Mouse (Mus musculus) testis, adult 2 months (tissue): Measurements from ENCODE around the gene Acsl1. TPM values are rescaled to one million over a fixed set of nuclear protein-coding genes. Genes with fewer than 3 reads are reported as not detected.

ENCODE experiments used
- H3K27ac ChIP-seq: fragments of 200-500 bp; 2 replicates; pipeline ENCODE4 v1.5.1; 2012; ENCODE audit warnings: low read depth, low read length; ENCODE audit not compliant: control insufficient read depth, insufficient read depth
- H3K27me3 ChIP-seq: fragments of 200-500 bp; 2 replicates; pipeline ENCODE4 v1.6.1; 2012; ENCODE audit warnings: mild to moderate bottlenecking, low read length, moderate library complexity; ENCODE audit not compliant: control insufficient read depth, insufficient read depth
- H3K36me3 ChIP-seq: fragments of 200-500 bp; 2 replicates; pipeline ENCODE4 v1.6.1; 2012; ENCODE audit warnings: mild to moderate bottlenecking, low read length; ENCODE audit not compliant: control insufficient read depth, insufficient read depth
- H3K4me1 ChIP-seq: fragments of 200-500 bp; 2 replicates; pipeline ENCODE4 v1.6.1; 2012; ENCODE audit warnings: low read length; ENCODE audit not compliant: control insufficient read depth, insufficient read depth
- H3K4me3 ChIP-seq: fragments of 200-500 bp; 2 replicates; pipeline ENCODE4 v1.5.1; 2012; ENCODE audit warnings: low read depth, mild to moderate bottlenecking, low read length, moderate library complexity, mixed read lengths; ENCODE audit not compliant: control insufficient read depth
- CTCF ChIP-seq: fragments of 200-500 bp; IDR thresholded peaks from 2 replicates; pipeline ENCODE4 v1.5.1; 2012; ENCODE audit warnings: low read depth, mild to moderate bottlenecking, inconsistent platforms, low read length, moderate library complexity; ENCODE audit not compliant: control insufficient read depth, insufficient read depth, insufficient replicate concordance
- POLR2A ChIP-seq: fragments of 200-500 bp; IDR thresholded peaks from 2 replicates; pipeline ENCODE4 v1.6.1; 2012; ENCODE audit warnings: low read depth, mild to moderate bottlenecking, inconsistent platforms, low read length, moderate library complexity; ENCODE audit not compliant: control insufficient read depth
- polyA plus RNA-seq: library from polyadenylated mRNA; depleted of rRNA; stranded (reverse); fragments of >200 nt; gene quantifications from 2 replicates; pipeline ENCODE4 v1.2.3, GENCODE M21; 2012

Acsl1 gene
- polyA plus RNA-seq, 1 experiment: 743 TPM

DNA sequence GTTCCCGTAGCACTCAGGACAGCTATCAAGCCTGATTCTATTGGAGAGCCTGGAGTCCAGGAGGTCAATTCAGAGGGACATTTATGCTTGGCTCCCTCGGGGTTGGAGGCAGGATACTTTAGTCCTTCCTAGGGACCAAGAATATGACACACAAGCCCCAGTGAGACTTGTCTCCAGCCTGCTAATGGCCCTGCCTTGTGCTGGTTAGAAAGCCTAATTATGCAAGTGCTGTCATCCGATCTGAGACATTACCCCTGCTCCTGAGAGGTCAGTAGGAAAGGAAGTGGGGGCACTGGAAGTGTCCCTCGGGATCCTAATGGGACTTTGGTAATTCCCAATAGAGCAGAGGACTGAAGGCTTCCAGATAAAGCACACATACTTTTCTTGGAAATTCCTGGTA lies 59.7 kb downstream of the Acsl1 start:
- no peak overlapping the region for H3K27ac ChIP-seq
- H3K4me3 ChIP-seq: no peak overlapping the region
- TF ChIP-seq CTCF (no peak), POLR2A (no peak)
- H3K4me1 ChIP-seq: no peaks in the 10 kb centered on the region
- H3K36me3 ChIP-seq: no peaks in the 10 kb centered on the region
- H3K27me3 ChIP-seq: no peaks in the 10 kb centered on the region

DNA sequence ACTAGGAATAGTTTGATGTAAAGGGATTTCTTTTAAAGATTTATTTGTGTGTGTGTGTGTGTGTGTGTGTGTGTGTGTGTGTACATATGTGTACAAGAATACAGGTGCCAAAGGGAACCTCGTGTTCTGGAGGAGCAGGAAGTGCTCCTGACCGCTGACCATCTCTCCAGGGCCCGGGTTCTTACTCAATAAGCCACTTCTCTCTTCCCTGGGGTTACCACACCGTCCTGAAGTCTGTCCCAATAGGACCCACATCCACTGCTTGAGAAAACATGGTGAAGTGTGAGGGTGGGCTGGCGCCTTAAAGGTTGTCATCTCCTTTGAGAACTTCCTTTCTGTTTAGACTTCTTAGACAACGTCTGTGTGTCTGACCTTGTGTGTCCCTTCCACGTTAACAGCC lies 63.1 kb downstream of the Acsl1 start:
- Histone ChIP-seq H3K36me3 (no peaks in the 10 kb centered on the region), H3K4me1 (no peaks in the 10 kb centered on the region), H3K27me3 (no peaks in the 10 kb centered on the region), H3K27ac (no peak overlapping the region), H3K4me3 (no peak overlapping the region)
- TF ChIP-seq POLR2A: no peak
- no peak for TF ChIP-seq CTCF

GRCm38 (mm10) chr8:46539701-46540100 lies 68.9 kb downstream of the Acsl1 start:
- TF ChIP-seq POLR2A (no peak), CTCF (no peak)
- Histone ChIP-seq H3K4me1 (no peaks in the 10 kb centered on the region), H3K27me3 (no peaks in the 10 kb centered on the region), H3K27ac (no peak overlapping the region), H3K36me3 (no peaks in the 10 kb centered on the region), H3K4me3 (no peak overlapping the region)

DNA sequence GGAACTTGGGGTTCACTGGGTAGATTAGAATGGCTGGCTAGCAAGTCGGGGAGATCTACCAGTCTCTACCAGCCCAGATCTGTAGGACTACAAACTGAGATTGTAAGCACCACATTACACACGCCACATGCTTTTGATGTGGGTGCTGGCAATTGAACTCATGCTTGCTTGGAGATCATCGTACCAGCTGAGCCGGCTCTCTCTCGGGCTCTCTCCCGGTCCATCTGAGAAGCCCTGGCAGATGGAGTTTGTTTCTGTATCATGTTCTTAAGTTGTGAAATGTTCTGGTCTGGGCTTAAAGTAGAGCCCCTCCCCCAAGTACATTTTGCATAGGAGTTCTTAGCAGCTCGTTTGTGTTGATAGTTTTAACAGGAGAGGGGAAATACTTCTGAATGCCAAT lies 72.4 kb downstream of the Acsl1 start:
- no peak for TF ChIP-seq CTCF
- no peak for TF ChIP-seq POLR2A
- Histone ChIP-seq H3K36me3 (no peaks in the 10 kb centered on the region), H3K27me3 (no peaks in the 10 kb centered on the region), H3K27ac (no peak overlapping the region), H3K4me3 (no peak overlapping the region), H3K4me1 (no peaks in the 10 kb centered on the region)

DNA sequence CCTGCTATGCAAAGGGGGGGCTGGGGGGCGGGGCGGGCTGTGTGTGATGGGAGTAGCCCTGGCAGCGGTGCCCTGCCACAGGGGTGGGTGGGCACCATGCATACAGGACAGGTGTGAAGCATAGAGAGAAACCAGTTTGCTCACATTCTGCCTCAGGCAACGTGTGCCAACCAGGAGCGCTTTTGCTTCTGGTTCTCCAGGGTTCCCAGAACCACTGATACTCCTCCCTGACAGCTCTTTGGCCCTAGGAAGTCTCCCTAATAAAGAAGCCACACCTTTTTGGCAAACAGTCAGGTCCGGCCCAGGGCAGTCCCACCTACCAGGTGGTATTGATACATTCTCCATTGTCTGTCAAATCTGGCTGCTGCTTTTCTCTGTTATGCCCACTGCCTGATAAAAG lies 72.8 kb downstream of the Acsl1 start:
- Histone ChIP-seq H3K27ac (no peak overlapping the region), H3K4me3 (no peak overlapping the region), H3K36me3 (no peaks in the 10 kb centered on the region), H3K27me3 (no peaks in the 10 kb centered on the region), H3K4me1 (no peaks in the 10 kb centered on the region)
- no peak for TF ChIP-seq POLR2A
- TF ChIP-seq CTCF: no peak

DNA sequence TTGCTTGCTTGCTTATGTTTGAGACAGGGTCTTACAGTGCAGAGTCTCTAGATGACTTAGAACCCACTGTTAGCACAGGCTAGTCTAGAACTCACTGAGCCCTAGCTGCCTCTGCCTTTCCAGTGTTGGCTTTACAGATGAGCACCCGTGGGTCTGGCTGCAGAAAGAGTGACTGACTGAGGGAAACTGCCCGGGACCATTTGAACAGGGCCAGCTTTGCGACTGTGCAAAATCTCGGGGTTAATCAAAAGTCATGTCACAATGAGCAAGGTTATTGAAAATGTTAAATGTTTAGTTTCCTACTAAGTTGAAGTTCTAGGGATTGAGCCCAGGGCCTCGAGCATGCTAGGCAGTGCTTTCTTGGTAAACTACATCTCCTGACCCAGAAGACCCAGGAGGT lies 75.0 kb downstream of the Acsl1 start:
- Histone ChIP-seq H3K27me3 (no peaks in the 10 kb centered on the region), H3K36me3 (no peaks in the 10 kb centered on the region), H3K27ac (no peak overlapping the region), H3K4me1 (no peaks in the 10 kb centered on the region), H3K4me3 (no peak overlapping the region)
- TF ChIP-seq CTCF (no peak), POLR2A (no peak)

- no peak overlapping the region for H3K27ac ChIP-seq
- no peaks in the 10 kb centered on the region for H3K4me1 ChIP-seq
- no peak overlapping the region for H3K4me3 ChIP-seq
- no peaks in the 10 kb centered on the region for H3K36me3 ChIP-seq
- H3K27me3 ChIP-seq: no peaks in the 10 kb centered on the region
- TF ChIP-seq POLR2A (no peak), CTCF (no peak)
Measured at GRCm38 (mm10) chr8:46546431-46547176, 75.8 kb downstream of the Acsl1 start.
